8 mouse cellular contexts compared by ENCODE assay signal in genomic region chr11:120822831-120823550, GRCm38 (mm10). TPM values are rescaled to one million over a fixed set of nuclear protein-coding genes. Genes with fewer than 3 reads are reported as not detected.
DNase-seq lines count a peak whose midpoint lies in the region; ATAC-seq lines count a peak whose summit lies in the region.

No protein-coding gene starts in this region.

- peaks cover 19% of the 10 kb centered on the region for H3K36me3 ChIP-seq in forebrain, embryonic 16.5 days (ENCODE audit: control insufficient read depth, insufficient read depth)
- H3K36me3 ChIP-seq in midbrain, embryonic 13.5 days, result peaks cover 44% of the 10 kb centered on the region

- peaks cover 35% of the 10 kb centered on the region for H3K4me1 ChIP-seq in forebrain, embryonic 16.5 days (replicated peaks; ENCODE audit: control insufficient read depth, insufficient read depth, low read length)
- H3K4me1 ChIP-seq in midbrain, embryonic 13.5 days (replicated peaks), result peaks cover 47% of the 10 kb centered on the region

- no peaks in the 10 kb centered on the region for H3K27me3 ChIP-seq in forebrain, embryonic 16.5 days (replicated peaks; ENCODE audit: control insufficient read depth, insufficient read depth, low read length)
- no peaks in the 10 kb centered on the region for H3K27me3 ChIP-seq in midbrain, embryonic 13.5 days

- peak; percentile 16 to 30 for DNase-seq in layer of hippocampus, postnatal 36 days
- no peak for DNase-seq in layer of hippocampus, adult 8-10 months (ENCODE audit: low spot score in 2 of 2)
- peak; percentile 65 for DNase-seq in adipocyte (ENCODE audit: low spot score)
- DNase-seq in kidney, postnatal 14 days, result peak; percentile 39
- DNase-seq in left cerebral cortex, adult 18-20 months (ENCODE audit: low spot score in 2 of 2), result no peak
- DNase-seq in gastrocnemius, postnatal 4 days (ENCODE audit: low spot score in 2 of 2), result no peak

- H3K4me3 ChIP-seq in forebrain, embryonic 16.5 days (replicated peaks; ENCODE audit: low read length), result peak overlapping the region; percentile 50
- peak overlapping the region; percentile 90 for H3K4me3 ChIP-seq in midbrain, embryonic 13.5 days (replicated peaks)

- H3K9me3 ChIP-seq in forebrain, embryonic 16.5 days (ENCODE audit: control insufficient read depth, low read length), result no peaks in the 10 kb centered on the region
- H3K9me3 ChIP-seq in midbrain, embryonic 13.5 days, result no peaks in the 10 kb centered on the region

- H3K9ac ChIP-seq in forebrain, embryonic 16.5 days (replicated peaks; ENCODE audit: low read depth, low read length), result peak overlapping the region; percentile 67
- peak overlapping the region; percentile 94 for H3K9ac ChIP-seq in midbrain, embryonic 13.5 days (replicated peaks)

- H3K4me2 ChIP-seq in forebrain, embryonic 16.5 days (ENCODE audit: low read length), result peak overlapping the region; percentile 68
- H3K4me2 ChIP-seq in midbrain, embryonic 13.5 days (replicated peaks), result peak overlapping the region; percentile 99

- H3K27ac ChIP-seq in forebrain, embryonic 16.5 days (ENCODE audit: low read length), result peak overlapping the region; percentile 99
- H3K27ac ChIP-seq in midbrain, embryonic 13.5 days, result peak overlapping the region; percentile 100

- under 1% methylated on average over 14 of the region's 14 CpGs for WGBS in forebrain, embryonic 16.5 days
- 2% methylated on average over 14 of the region's 14 CpGs for WGBS in midbrain, embryonic 13.5 days

- no peak for ATAC-seq in forebrain, embryonic 16.5 days
- no peak for ATAC-seq in midbrain, embryonic 13.5 days

RNA-seq across cellular contexts. Expression of gene Fasn, which starts 1.4 kb away (rescaled TPM):
- 100 to 1,000 TPM; 173 to 191 TPM for total RNA-seq in layer of hippocampus, postnatal 36 days (2021)
- 100 to 1,000 TPM; 187 to 227 (median 208) TPM for total RNA-seq in layer of hippocampus, adult 8-10 months (2022)
- 92.0 and 97.4 TPM in 2 replicates for polyA plus RNA-seq in forebrain, embryonic 16.5 days (2015; fragmentation: Nextera tagmentation; extraction: Ambion mirVana)
- polyA plus RNA-seq in midbrain, embryonic 13.5 days (2015; fragmentation: Nextera tagmentation; extraction: Ambion mirVana), result 83.6 and 89.2 TPM in 2 replicates
- total RNA-seq in left cerebral cortex, adult 18-20 months (2021), result 100 to 1,000 TPM; 159 to 179 TPM
- total RNA-seq in gastrocnemius, postnatal 4 days (2021), result 10 to 100 TPM; 48.6 to 49.9 TPM

RNA-seq across cellular contexts. Expression of gene Dus1l, which starts 26.8 kb away (rescaled TPM):
- total RNA-seq in layer of hippocampus, postnatal 36 days (2021), result 10 to 100 TPM; 44.7 to 52.9 TPM
- 10 to 100 TPM; 48.3 to 53.3 (median 49.9) TPM for total RNA-seq in layer of hippocampus, adult 8-10 months (2022)
- polyA plus RNA-seq in forebrain, embryonic 16.5 days (2015; fragmentation: Nextera tagmentation; extraction: Ambion mirVana), result 53.4 and 56.9 TPM in 2 replicates
- polyA plus RNA-seq in midbrain, embryonic 13.5 days (2015; fragmentation: Nextera tagmentation; extraction: Ambion mirVana), result 51.4 and 55.7 TPM in 2 replicates
- 10 to 100 TPM; 40.2 to 44.9 TPM for total RNA-seq in left cerebral cortex, adult 18-20 months (2021)
- total RNA-seq in gastrocnemius, postnatal 4 days (2021), result 10 to 100 TPM; 37.8 TPM

RNA-seq across cellular contexts. Expression of gene Gps1, which starts 38.9 kb away (rescaled TPM):
- total RNA-seq in layer of hippocampus, postnatal 36 days (2021), result 100 to 1,000 TPM; 146 to 147 TPM
- total RNA-seq in layer of hippocampus, adult 8-10 months (2022), result 100 to 1,000 TPM; 141 to 151 (median 144) TPM
- polyA plus RNA-seq in forebrain, embryonic 16.5 days (2015; fragmentation: Nextera tagmentation; extraction: Ambion mirVana), result 287 and 305 TPM in 2 replicates
- polyA plus RNA-seq in midbrain, embryonic 13.5 days (2015; fragmentation: Nextera tagmentation; extraction: Ambion mirVana), result 268 and 273 TPM in 2 replicates
- 100 to 1,000 TPM; 148 to 152 TPM for total RNA-seq in left cerebral cortex, adult 18-20 months (2021)
- 10 to 100 TPM; 67.1 to 70.9 TPM for total RNA-seq in gastrocnemius, postnatal 4 days (2021)

RNA-seq across cellular contexts. Expression of gene Rfng, which starts 39.0 kb away (rescaled TPM):
- 10 to 100 TPM; 66.1 to 68.6 TPM for total RNA-seq in layer of hippocampus, postnatal 36 days (2021)
- total RNA-seq in layer of hippocampus, adult 8-10 months (2022), result 10 to 100 TPM; 55.7 to 63.5 (median 61.8) TPM
- polyA plus RNA-seq in forebrain, embryonic 16.5 days (2015; fragmentation: Nextera tagmentation; extraction: Ambion mirVana), result 95.2 and 119 TPM in 2 replicates
- polyA plus RNA-seq in midbrain, embryonic 13.5 days (2015; fragmentation: Nextera tagmentation; extraction: Ambion mirVana), result 84.6 TPM in 2 replicates
- 10 to 100 TPM; 53.1 to 56.6 TPM for total RNA-seq in left cerebral cortex, adult 18-20 months (2021)
- 10 to 100 TPM in 1 of 2 experiments, 1 to 10 TPM in 1; 8.3 to 10.9 TPM for total RNA-seq in gastrocnemius, postnatal 4 days (2021)

Comparison
In these comparisons a context has a peak if more than half of its experiments do, and no peak if none do; other contexts are left out.
1. DNase-seq: peak in layer of hippocampus, postnatal 36 days (2 of 2), adipocyte (single experiment) and kidney, postnatal 14 days (single experiment); none in layer of hippocampus, adult 8-10 months (0 of 2), left cerebral cortex, adult 18-20 months (0 of 2) and gastrocnemius, postnatal 4 days (0 of 2).